Mouse (Mus musculus) hindbrain, embryonic 13.5 days (tissue): ENCODE measurements around the gene Uhrf1bp1l. TPM values are rescaled to one million over a fixed set of nuclear protein-coding genes. Genes with fewer than 3 reads are reported as not detected.

Experiments used
- ATAC-seq: fragments of 200-750 bp; cut with Nextera tagmentation; 2 replicates; pipeline ENCODE4 v1.8.0; 2017; ENCODE audit warnings: moderate TSS enrichment; ENCODE audit not compliant: low FRiP score
- H3K27ac ChIP-seq: fragments of 300-500 bp; sonication (generic); 2 replicates; pipeline ENCODE4 v1.5.1; 2015; ENCODE audit warnings: inconsistent platforms, mild to moderate bottlenecking, moderate library complexity
- H3K27me3 ChIP-seq: fragments of 300-500 bp; sonication (generic); 2 replicates; pipeline ENCODE4 v1.6.1; 2015; ENCODE audit warnings: mild to moderate bottlenecking, inconsistent platforms
- H3K36me3 ChIP-seq: fragments of 300-500 bp; sonication (generic); 2 replicates; pipeline ENCODE4 v1.6.1; 2015; ENCODE audit warnings: mild to moderate bottlenecking, inconsistent platforms
- H3K4me1 ChIP-seq: fragments of 300-500 bp; sonication (generic); replicated peaks from 2 replicates; pipeline ENCODE4 v1.6.1; 2015; ENCODE audit warnings: inconsistent platforms
- H3K4me2 ChIP-seq: fragments of 300-500 bp; sonication (generic); 2 replicates; pipeline ENCODE4 v1.6.1; 2015; ENCODE audit warnings: inconsistent platforms, mild to moderate bottlenecking, moderate library complexity
- H3K4me3 ChIP-seq: fragments of 300-500 bp; sonication (generic); 2 replicates; pipeline ENCODE4 v1.5.1; 2015; ENCODE audit warnings: mild to moderate bottlenecking, inconsistent platforms
- H3K9ac ChIP-seq: fragments of 300-500 bp; sonication (generic); 2 replicates; pipeline ENCODE4 v1.6.1; 2015; ENCODE audit warnings: mild to moderate bottlenecking, inconsistent platforms
- H3K9me3 ChIP-seq: fragments of 300-500 bp; sonication (generic); 2 replicates; pipeline ENCODE4 v1.6.1; 2016; ENCODE audit warnings: inconsistent platforms
- WGBS: fragments of 180-500 bp; shearing (Covaris S2); methylation state at CpG from one replicate; pipeline ENCODE4 v1.1.7; 2015; 5-methylcytosine and 5-hydroxymethylcytosine counted together
- polyA plus RNA-seq: library from polyadenylated mRNA; unstranded; fragments of >200 nt; fragmentation: Nextera tagmentation; extraction: Ambion mirVana; gene quantifications from 2 replicates; pipeline ENCODE4 v1.2.1, GENCODE M21; 2015

Uhrf1bp1l gene
- polyA plus RNA-seq, 1 experiment from 2014 or later: 31.1 TPM

- 0 out of 2 replicates have a peak, but pooled peaks cover 5% of the 10 kb centered on the region for H3K9me3 ChIP-seq
- H3K4me1 ChIP-seq: peaks cover 13% of the 10 kb centered on the region
- no peak for ATAC-seq
- no peak overlapping the region for H3K27ac ChIP-seq
- H3K4me3 ChIP-seq: no peak overlapping the region
- H3K27me3 ChIP-seq: no peaks in the 10 kb centered on the region
- H3K36me3 ChIP-seq: no peaks in the 10 kb centered on the region
- no peak overlapping the region for H3K4me2 ChIP-seq
- 93% methylated on average over 1 of the region's 1 CpGs for WGBS
- no peak overlapping the region for H3K9ac ChIP-seq
Measured at GRCm38 (mm10) chr10:89747911-89748310, 3.1 kb downstream of the Uhrf1bp1l start.

DNA sequence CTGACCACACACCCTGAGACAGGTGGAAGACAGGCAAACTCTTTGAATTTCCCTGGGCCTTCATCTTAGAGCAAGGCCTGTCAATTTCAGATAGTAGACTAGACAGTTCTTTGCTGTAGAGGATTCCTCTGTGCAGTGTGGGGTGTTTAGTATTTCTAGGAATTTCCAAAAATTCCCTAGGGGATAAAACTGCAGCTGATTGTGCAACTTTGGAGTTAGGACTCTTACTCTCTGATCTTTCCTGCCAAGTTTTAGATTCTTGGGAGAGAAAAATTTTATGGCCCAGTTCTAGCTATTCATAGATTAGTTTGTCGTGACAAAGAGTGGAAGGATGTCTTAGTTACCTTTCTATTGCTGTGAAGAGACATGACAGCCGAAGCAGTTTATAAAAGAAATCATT lies 3.8 kb downstream of the Uhrf1bp1l start:
- Histone ChIP-seq H3K27ac (no peak overlapping the region), H3K4me1 (peaks cover 13% of the 10 kb centered on the region), H3K4me3 (no peak overlapping the region), H3K27me3 (no peaks in the 10 kb centered on the region), H3K36me3 (no peaks in the 10 kb centered on the region), H3K4me2 (no peak overlapping the region), H3K9ac (no peak overlapping the region), H3K9me3 (0 out of 2 replicates have a peak, but pooled peaks cover 5% of the 10 kb centered on the region)
- no peak for ATAC-seq
- 92% methylated on average over 2 of the region's 2 CpGs for WGBS

GRCm38 (mm10) chr10:89751069-89751468 lies 6.3 kb downstream of the Uhrf1bp1l start:
- 94% methylated on average over 5 of the region's 5 CpGs for WGBS
- Histone ChIP-seq H3K4me2 (no peak overlapping the region), H3K9me3 (0 out of 2 replicates have a peak, but pooled peaks cover 5% of the 10 kb centered on the region), H3K4me1 (peaks cover 13% of the 10 kb centered on the region), H3K9ac (no peak overlapping the region), H3K27me3 (no peaks in the 10 kb centered on the region), H3K27ac (no peak overlapping the region), H3K4me3 (no peak overlapping the region), H3K36me3 (no peaks in the 10 kb centered on the region)
- ATAC-seq: no peak

GRCm38 (mm10) chr10:89755231-89755630 lies 10.4 kb downstream of the Uhrf1bp1l start:
- Histone ChIP-seq H3K4me3 (no peak overlapping the region), H3K9ac (no peak overlapping the region), H3K27ac (no peak overlapping the region), H3K4me1 (no peaks in the 10 kb centered on the region), H3K9me3 (no peaks in the 10 kb centered on the region), H3K36me3 (peaks cover 5% of the 10 kb centered on the region), H3K4me2 (no peak overlapping the region), H3K27me3 (no peaks in the 10 kb centered on the region)
- ATAC-seq: no peak
- WGBS: 92% methylated on average over 4 of the region's 4 CpGs

GRCm38 (mm10) chr10:89760772-89761171 lies 16.0 kb downstream of the Uhrf1bp1l start:
- H3K4me2 ChIP-seq: no peak overlapping the region
- H3K27me3 ChIP-seq: no peaks in the 10 kb centered on the region
- H3K36me3 ChIP-seq: peaks cover 5% of the 10 kb centered on the region
- H3K9ac ChIP-seq: no peak overlapping the region
- H3K9me3 ChIP-seq: no peaks in the 10 kb centered on the region
- ATAC-seq: no peak
- no peak overlapping the region for H3K4me3 ChIP-seq
- 85% methylated on average over 5 of the region's 5 CpGs for WGBS
- H3K4me1 ChIP-seq: no peaks in the 10 kb centered on the region
- H3K27ac ChIP-seq: no peak overlapping the region

- Histone ChIP-seq H3K9ac (no peak overlapping the region), H3K27ac (no peak overlapping the region), H3K36me3 (no peaks in the 10 kb centered on the region), H3K27me3 (no peaks in the 10 kb centered on the region), H3K9me3 (no peaks in the 10 kb centered on the region), H3K4me1 (no peaks in the 10 kb centered on the region), H3K4me2 (no peak overlapping the region), H3K4me3 (no peak overlapping the region)
- no peak for ATAC-seq
- WGBS: 93% methylated on average over 9 of the region's 9 CpGs
Measured at GRCm38 (mm10) chr10:89764457-89765121, 19.8 kb downstream of the Uhrf1bp1l start.

DNA sequence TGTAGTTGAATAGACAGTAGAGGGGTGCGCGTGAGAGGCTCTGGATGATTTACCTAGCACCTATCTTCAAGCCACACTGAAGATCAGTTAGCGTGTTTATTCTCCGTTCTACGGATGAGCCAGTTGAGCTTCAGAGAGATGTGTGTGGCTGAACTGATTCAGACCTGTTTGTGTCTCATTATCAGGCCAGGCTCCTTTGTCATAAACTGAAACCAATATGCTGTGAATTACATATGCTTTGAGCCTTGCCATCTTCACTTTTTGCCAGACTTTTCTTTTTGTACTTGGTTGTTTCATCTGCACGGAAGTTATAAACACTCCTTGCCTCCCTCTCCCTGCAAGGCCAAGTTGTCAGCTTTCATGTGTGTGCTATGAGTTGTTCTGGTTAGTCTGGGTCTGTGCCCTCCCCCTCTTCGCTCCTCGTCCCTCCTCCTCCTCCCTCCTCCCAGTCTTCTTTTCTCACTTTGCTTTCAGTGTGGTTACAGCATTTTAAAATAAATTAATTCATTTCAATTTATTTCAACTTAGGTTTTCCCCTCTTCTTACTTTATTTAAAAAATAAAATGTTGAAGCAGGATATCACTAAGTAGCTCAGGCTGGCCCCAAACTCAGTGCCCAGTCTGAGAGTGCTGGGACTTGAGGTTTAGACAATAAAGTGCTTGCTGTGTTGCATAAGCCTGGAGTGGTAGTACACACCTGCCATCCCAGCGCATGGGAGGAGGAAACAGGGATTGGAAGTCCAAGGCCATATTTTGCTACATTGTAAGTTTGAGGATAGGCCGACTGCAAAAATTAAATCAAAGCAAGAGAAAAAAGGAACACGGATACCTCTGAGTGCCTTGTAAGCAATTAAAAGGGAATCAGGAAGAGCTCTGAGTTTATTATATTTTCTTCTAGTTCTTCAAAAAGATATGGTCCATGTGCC lies 21.3 kb downstream of the Uhrf1bp1l start:
- ATAC-seq: no peak
- no peaks in the 10 kb centered on the region for H3K9me3 ChIP-seq
- no peak overlapping the region for H3K4me3 ChIP-seq
- WGBS: 96% methylated on average over 11 of the region's 11 CpGs
- no peaks in the 10 kb centered on the region for H3K36me3 ChIP-seq
- H3K4me2 ChIP-seq: no peak overlapping the region
- H3K9ac ChIP-seq: no peak overlapping the region
- H3K4me1 ChIP-seq: no peaks in the 10 kb centered on the region
- H3K27ac ChIP-seq: no peak overlapping the region
- H3K27me3 ChIP-seq: no peaks in the 10 kb centered on the region

DNA sequence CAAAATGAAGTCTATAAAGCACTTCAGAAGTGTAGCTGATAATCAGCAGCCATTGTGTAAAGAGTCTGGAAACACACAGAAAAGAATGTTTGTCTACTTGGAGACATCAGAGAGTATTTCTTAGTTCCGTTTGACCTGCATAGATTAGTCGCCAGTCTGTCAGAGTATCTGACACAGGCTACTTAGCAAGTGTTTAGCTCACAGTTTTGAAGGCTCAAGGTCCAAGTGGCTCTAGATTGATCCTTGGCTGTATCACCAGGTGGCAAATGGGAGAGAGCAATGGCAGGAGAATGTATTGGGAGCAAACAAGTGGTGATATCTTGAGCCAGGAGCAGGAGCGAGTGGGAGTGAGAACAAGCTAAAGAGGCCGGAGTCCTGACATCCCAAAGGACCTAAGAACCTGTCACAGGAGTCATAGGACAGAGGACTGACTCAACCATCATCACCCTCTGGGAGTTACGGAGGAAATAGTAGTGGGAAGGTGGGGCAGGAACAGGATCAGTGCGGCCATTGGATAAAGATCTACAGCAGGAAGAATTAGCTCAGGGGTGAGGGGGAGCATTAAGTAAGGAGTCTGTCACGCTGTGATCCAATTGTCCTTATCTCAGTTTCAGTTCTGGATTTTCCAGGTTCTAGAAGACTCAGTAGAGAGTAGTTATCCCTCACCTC lies 23.7 kb downstream of the Uhrf1bp1l start:
- 90% methylated on average over 7 of the region's 7 CpGs for WGBS
- no peaks in the 10 kb centered on the region for H3K9me3 ChIP-seq
- H3K36me3 ChIP-seq: no peaks in the 10 kb centered on the region
- ATAC-seq: no peak
- H3K4me1 ChIP-seq: no peaks in the 10 kb centered on the region
- no peak overlapping the region for H3K4me3 ChIP-seq
- H3K9ac ChIP-seq: no peak overlapping the region
- H3K4me2 ChIP-seq: no peak overlapping the region
- no peak overlapping the region for H3K27ac ChIP-seq
- H3K27me3 ChIP-seq: no peaks in the 10 kb centered on the region

DNA sequence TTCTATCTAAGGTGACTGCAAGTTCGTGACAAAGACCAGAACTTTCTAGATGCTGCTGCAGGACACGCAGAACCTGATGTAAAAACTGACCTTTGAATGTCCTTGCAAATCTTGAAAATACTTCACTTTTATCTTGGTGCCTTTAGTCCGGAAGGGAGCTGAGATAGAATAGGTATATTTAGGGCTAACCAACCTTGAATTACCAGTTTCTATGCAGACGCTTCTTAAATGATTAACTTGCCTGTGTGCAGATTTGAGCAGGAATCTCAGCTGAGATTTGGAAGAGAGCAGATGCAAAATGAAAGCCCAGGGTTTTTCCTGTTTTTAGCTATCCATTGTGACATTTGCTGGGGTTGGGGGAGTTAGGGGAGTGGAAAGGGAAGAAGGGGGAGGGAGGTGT lies 24.3 kb downstream of the Uhrf1bp1l start:
- Histone ChIP-seq H3K36me3 (no peaks in the 10 kb centered on the region), H3K27me3 (no peaks in the 10 kb centered on the region), H3K4me2 (no peak overlapping the region), H3K9ac (no peak overlapping the region), H3K4me3 (no peak overlapping the region), H3K27ac (no peak overlapping the region), H3K9me3 (no peaks in the 10 kb centered on the region), H3K4me1 (no peaks in the 10 kb centered on the region)
- 90% methylated on average over 4 of the region's 4 CpGs for WGBS
- no peak for ATAC-seq

GRCm38 (mm10) chr10:89771894-89772293 lies 27.1 kb downstream of the Uhrf1bp1l start:
- H3K4me1 ChIP-seq: no peaks in the 10 kb centered on the region
- H3K9ac ChIP-seq: no peak overlapping the region
- H3K4me3 ChIP-seq: no peak overlapping the region
- peaks cover 5% of the 10 kb centered on the region for H3K36me3 ChIP-seq
- H3K27me3 ChIP-seq: no peaks in the 10 kb centered on the region
- H3K9me3 ChIP-seq: no peaks in the 10 kb centered on the region
- H3K27ac ChIP-seq: no peak overlapping the region
- no peak for ATAC-seq
- no peak overlapping the region for H3K4me2 ChIP-seq
- WGBS: 63% methylated on average over 2 of the region's 2 CpGs

DNA sequence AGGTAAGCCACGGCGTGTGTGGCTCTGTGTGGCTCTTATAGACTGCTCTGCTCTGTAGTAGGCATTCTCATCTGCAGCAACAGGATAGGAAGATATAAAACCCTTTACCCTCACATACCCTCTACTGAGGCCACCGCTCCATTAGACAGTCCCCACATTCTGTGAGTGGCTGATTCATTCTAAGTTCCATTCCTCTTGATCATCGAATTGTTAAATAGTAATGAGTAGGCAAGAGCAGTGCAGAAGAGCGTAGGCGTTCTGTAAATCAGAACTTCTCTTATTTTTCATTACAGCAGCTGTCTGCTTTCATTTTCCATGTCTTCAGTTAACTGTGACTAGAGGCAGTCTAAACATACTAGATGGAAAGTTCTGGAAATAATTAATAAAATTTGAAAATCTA lies 31.2 kb downstream of the Uhrf1bp1l start:
- Histone ChIP-seq H3K9ac (no peak overlapping the region), H3K4me3 (no peak overlapping the region), H3K9me3 (no peaks in the 10 kb centered on the region), H3K27ac (no peak overlapping the region), H3K4me2 (no peak overlapping the region), H3K4me1 (no peaks in the 10 kb centered on the region), H3K27me3 (no peaks in the 10 kb centered on the region), H3K36me3 (peaks cover 15% of the 10 kb centered on the region)
- ATAC-seq: no peak
- WGBS: 89% methylated on average over 6 of the region's 6 CpGs

DNA sequence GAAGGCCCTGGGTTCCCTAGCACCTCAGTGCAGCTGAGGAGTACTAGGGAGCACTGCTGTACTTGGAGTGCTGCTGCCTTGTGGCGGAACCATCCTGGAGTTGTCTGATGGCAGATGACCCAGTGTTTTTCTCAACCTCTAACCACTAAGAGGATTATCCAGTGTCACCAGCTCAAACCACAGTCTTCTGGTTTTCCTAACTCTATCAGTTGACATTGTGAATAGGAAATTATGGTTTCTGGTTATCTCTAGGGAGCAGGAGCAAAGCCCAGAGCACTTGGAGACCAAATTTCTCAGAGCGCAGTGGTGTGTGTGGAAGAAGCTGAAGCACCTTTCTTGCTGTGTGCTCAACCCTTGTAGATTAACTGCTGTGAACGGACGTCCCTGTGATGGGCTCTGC lies 47.1 kb downstream of the Uhrf1bp1l start:
- no peak overlapping the region for H3K4me2 ChIP-seq
- no peaks in the 10 kb centered on the region for H3K27me3 ChIP-seq
- H3K4me3 ChIP-seq: no peak overlapping the region
- H3K4me1 ChIP-seq: no peaks in the 10 kb centered on the region
- H3K9me3 ChIP-seq: no peaks in the 10 kb centered on the region
- 92% methylated on average over 4 of the region's 4 CpGs for WGBS
- no peak for ATAC-seq
- no peak overlapping the region for H3K27ac ChIP-seq
- no peak overlapping the region for H3K9ac ChIP-seq
- H3K36me3 ChIP-seq: peaks cover 16% of the 10 kb centered on the region
